Mouse (Mus musculus): Measurements from ENCODE around the gene Slfn3. TPM values are rescaled to one million over a fixed set of nuclear protein-coding genes. Genes with fewer than 3 reads are reported as not detected.

The Slfn3 gene
- polyA plus RNA-seq, 1 experiment: 6.4 TPM

GRCm38 (mm10) chr11:83263146-83263545 is 72.0 kb downstream of the Slfn3 start:
- no peak overlapping the region for H3K27ac ChIP-seq (ENCODE audit: insufficient read depth, low read depth, low read length)
- H3K4me3 ChIP-seq (ENCODE audit: insufficient read depth, low read length): no peak overlapping the region
- no peaks in the 10 kb centered on the region for H3K4me1 ChIP-seq (ENCODE audit: control insufficient read depth, insufficient read depth, low read length)
- TF ChIP-seq POLR2A (IDR thresholded peaks at IDR 0.05; ENCODE audit: borderline replicate concordance, low read depth, low read length): no peak
- TF ChIP-seq CTCF (IDR thresholded peaks at IDR 0.05; ENCODE audit: low read depth, low read length): no peak

Other genes starting within 250 kb of the Slfn3 start
- 97.8 and 116 TPM in 2 replicates for gene Slfn5, start 240.0 kb upstream of the Slfn3 start, polyA plus RNA-seq (2012; ENCODE audit: insufficient read depth, insufficient read length, missing spikeins)
- gene Slfn9, start 199.5 kb upstream of the Slfn3 start, polyA plus RNA-seq (2012; ENCODE audit: insufficient read depth, insufficient read length, missing spikeins): 19.8 and 21.1 TPM in 2 replicates
- 63.6 and 69.5 TPM in 2 replicates for gene Slfn8, start 170.5 kb upstream of the Slfn3 start, polyA plus RNA-seq (2012; ENCODE audit: insufficient read depth, insufficient read length, missing spikeins)
- gene Slfn2, start 126.2 kb upstream of the Slfn3 start, polyA plus RNA-seq (2012; ENCODE audit: insufficient read depth, insufficient read length, missing spikeins): 346 and 355 TPM in 2 replicates
- gene Slfn1, start 74.5 kb upstream of the Slfn3 start, polyA plus RNA-seq (2012; ENCODE audit: insufficient read depth, insufficient read length, missing spikeins): 12.5 and 15.4 TPM in 2 replicates
- 2.3 and 2.9 TPM in 2 replicates for gene Slfn4, start 16.1 kb upstream of the Slfn3 start, polyA plus RNA-seq (2012; ENCODE audit: insufficient read depth, insufficient read length, missing spikeins)
- not detected in 2 replicates for gene Slfn14, start 95.4 kb downstream of the Slfn3 start, polyA plus RNA-seq (2012; ENCODE audit: insufficient read depth, insufficient read length, missing spikeins)
- 59.5 and 69.7 TPM in 2 replicates for gene Ap2b1, start 107.7 kb downstream of the Slfn3 start, polyA plus RNA-seq (2012; ENCODE audit: insufficient read depth, insufficient read length, missing spikeins)
- 6.2 and 12.2 TPM in 2 replicates for gene Pex12, start 111.3 kb downstream of the Slfn3 start, polyA plus RNA-seq (2012; ENCODE audit: insufficient read depth, insufficient read length, missing spikeins)
- not detected in 2 replicates for gene Rasl10b, start 217.8 kb downstream of the Slfn3 start, polyA plus RNA-seq (2012; ENCODE audit: insufficient read depth, insufficient read length, missing spikeins)
- gene Gas2l2, start 238.1 kb downstream of the Slfn3 start, polyA plus RNA-seq (2012; ENCODE audit: insufficient read depth, insufficient read length, missing spikeins): not detected in 2 replicates
- not detected in 2 replicates for gene 1700020L24Rik, start 246.3 kb downstream of the Slfn3 start, polyA plus RNA-seq (2012; ENCODE audit: insufficient read depth, insufficient read length, missing spikeins)